Mouse (Mus musculus) testis, adult 2 months (tissue): ENCODE results near the gene Olfr875. TPM values are rescaled to one million over a fixed set of nuclear protein-coding genes. Genes with fewer than 3 reads are reported as not detected.
"Not testable (repeated sequence)": the region's sequence is repeated elsewhere in the genome, so short reads cannot be mapped to it uniquely, and the experiment has no call there.

Source experiments
- H3K27ac ChIP-seq: fragments of 200-500 bp; 2 replicates; pipeline ENCODE4 v1.5.1; 2012; ENCODE audit warnings: low read depth, low read length; ENCODE audit not compliant: control insufficient read depth, insufficient read depth
- H3K27me3 ChIP-seq: fragments of 200-500 bp; 2 replicates; pipeline ENCODE4 v1.6.1; 2012; ENCODE audit warnings: mild to moderate bottlenecking, low read length, moderate library complexity; ENCODE audit not compliant: control insufficient read depth, insufficient read depth
- H3K36me3 ChIP-seq: fragments of 200-500 bp; 2 replicates; pipeline ENCODE4 v1.6.1; 2012; ENCODE audit warnings: mild to moderate bottlenecking, low read length; ENCODE audit not compliant: control insufficient read depth, insufficient read depth
- H3K4me1 ChIP-seq: fragments of 200-500 bp; 2 replicates; pipeline ENCODE4 v1.6.1; 2012; ENCODE audit warnings: low read length; ENCODE audit not compliant: control insufficient read depth, insufficient read depth
- H3K4me3 ChIP-seq: fragments of 200-500 bp; 2 replicates; pipeline ENCODE4 v1.5.1; 2012; ENCODE audit warnings: low read depth, mild to moderate bottlenecking, low read length, moderate library complexity, mixed read lengths; ENCODE audit not compliant: control insufficient read depth
- CTCF ChIP-seq: fragments of 200-500 bp; IDR thresholded peaks from 2 replicates; pipeline ENCODE4 v1.5.1; 2012; ENCODE audit warnings: low read depth, mild to moderate bottlenecking, inconsistent platforms, low read length, moderate library complexity; ENCODE audit not compliant: control insufficient read depth, insufficient read depth, insufficient replicate concordance
- POLR2A ChIP-seq: fragments of 200-500 bp; IDR thresholded peaks from 2 replicates; pipeline ENCODE4 v1.6.1; 2012; ENCODE audit warnings: low read depth, mild to moderate bottlenecking, inconsistent platforms, low read length, moderate library complexity; ENCODE audit not compliant: control insufficient read depth
- polyA plus RNA-seq: library from polyadenylated mRNA; depleted of rRNA; stranded (reverse); fragments of >200 nt; gene quantifications from 2 replicates; pipeline ENCODE4 v1.2.3, GENCODE M21; 2012

The Olfr875 gene
- polyA plus RNA-seq, 1 experiment, result 0.17 TPM

DNA sequence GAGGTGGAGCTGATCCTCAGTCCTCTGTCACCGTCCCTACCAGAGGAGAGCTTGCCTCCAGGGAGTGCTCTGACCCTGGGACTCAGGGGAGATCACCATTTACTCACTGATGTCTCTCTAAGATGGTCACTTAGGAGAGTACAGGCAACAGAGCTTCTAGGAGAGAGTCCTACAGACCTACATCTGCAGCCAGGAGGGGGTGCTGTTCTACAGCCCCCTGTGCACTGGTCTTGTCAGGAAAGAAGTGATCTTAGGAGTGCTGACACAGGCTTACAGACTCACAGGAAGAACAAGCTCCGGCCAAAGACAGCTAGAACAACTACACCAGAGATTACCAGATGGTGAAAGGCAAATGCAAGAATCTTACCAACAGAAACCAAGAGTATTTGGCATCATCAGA lies 9.1 kb upstream of the Olfr875 start:
- no peaks in the 10 kb centered on the region for H3K36me3 ChIP-seq
- H3K27me3 ChIP-seq, result no peaks in the 10 kb centered on the region
- no peak for TF ChIP-seq CTCF
- no peak for TF ChIP-seq POLR2A
- H3K4me3 ChIP-seq, result no peak overlapping the region
- H3K4me1 ChIP-seq, result no peaks in the 10 kb centered on the region
- no peak overlapping the region for H3K27ac ChIP-seq

DNA sequence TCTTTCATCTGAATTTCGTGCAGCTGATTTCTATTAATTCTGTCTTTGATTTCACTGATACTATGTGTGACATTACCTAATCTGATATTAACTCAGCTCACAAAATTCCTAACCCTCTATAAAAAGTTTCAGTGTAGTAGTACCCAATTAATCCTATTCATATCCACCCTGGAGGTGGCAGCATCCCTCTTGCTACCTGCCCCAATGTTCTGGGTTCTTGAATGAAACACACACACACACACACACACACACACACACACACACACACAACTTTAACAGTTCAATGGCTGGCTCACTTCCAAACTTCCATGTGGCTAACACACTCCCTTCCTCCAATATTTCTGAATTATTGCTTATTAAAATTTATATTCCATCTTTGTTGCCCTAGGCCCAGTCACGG lies 996 bp upstream of the Olfr875 start:
- no peak for TF ChIP-seq POLR2A
- TF ChIP-seq CTCF, result no peak
- Histone ChIP-seq H3K4me1 (no peaks in the 10 kb centered on the region), H3K27ac (no peak overlapping the region), H3K36me3 (no peaks in the 10 kb centered on the region), H3K27me3 (no peaks in the 10 kb centered on the region), H3K4me3 (no peak overlapping the region)

DNA sequence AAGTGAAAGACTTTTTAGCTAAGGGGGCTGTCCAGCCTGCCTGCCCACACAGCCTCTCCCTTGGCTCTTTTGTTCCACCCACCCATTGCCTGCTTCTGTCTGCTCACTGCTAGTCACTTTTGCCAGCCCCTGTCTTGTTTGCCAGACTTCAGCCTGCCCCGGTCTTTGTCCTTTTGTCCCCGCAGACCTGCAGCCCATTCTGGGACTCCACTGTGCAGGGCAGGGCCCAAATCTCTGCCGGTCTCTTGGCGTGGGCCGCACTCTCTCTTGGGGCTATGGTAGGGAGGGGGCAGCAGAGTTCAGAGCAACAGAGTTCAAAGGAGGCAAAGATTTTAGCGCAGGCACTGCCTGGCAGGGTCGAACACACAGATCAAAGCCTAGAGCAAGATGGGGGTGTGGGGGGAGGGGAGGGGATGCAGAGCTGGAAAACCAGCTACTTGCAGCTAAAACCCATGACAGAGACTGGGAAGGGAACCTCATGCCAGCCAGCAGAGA lies 11.2 kb downstream of the Olfr875 start:
- Histone ChIP-seq H3K27ac (no peak overlapping the region), H3K4me1 (no peaks in the 10 kb centered on the region), H3K36me3 (no peaks in the 10 kb centered on the region), H3K4me3 (no peak overlapping the region), H3K27me3 (no peaks in the 10 kb centered on the region)
- TF ChIP-seq POLR2A (no peak), CTCF (no peak)

DNA sequence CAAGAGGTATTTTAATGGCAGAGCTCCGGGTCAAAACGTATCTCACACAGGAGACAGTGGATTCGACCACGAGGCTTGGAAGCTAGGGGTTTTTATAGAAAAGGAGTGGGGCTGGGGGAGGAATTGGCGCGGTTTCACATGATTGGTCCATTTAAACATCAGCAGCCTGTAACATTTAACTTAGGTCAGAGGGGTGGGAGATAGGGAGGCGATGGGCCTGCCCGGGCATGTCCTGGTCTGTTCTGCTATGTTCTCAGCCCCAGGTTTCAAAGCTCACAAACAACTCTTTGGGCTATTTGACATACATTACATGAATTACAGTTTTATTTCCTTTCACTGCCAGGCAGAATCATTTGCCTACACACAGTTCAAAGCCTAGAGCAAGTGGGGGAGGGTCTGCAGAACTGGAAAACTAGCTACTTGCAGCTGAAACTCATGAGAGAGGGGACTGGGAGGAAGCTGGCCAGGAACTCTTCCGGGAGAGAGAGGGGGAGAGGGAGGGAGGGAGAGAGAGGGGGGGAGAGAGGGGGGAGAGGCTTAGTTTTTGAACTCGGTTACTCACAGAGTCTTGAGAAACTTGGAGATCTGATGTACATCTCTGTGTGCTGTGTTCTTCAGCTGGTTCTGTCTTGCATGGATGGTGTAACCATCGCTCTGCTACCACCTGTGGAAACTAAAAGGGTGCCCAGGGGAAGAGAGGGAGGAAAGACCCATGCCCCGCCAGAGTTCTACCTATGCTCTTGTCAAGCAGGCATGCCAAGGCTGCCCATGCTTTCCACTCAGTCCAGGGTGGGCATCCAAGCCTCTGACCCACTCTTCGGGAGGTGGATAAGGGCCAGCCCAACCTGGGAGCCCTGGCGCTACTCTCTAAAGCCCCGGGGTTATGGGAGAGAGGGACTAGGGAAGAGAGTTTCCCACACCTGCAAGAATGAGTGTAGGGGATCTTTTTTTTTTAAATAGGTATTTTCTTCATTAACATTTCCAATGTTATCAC lies 12.0 kb downstream of the Olfr875 start:
- not testable (repeated sequence) for H3K4me3 ChIP-seq, H3K4me1 ChIP-seq, H3K27me3 ChIP-seq, H3K27ac ChIP-seq, H3K36me3 ChIP-seq

DNA sequence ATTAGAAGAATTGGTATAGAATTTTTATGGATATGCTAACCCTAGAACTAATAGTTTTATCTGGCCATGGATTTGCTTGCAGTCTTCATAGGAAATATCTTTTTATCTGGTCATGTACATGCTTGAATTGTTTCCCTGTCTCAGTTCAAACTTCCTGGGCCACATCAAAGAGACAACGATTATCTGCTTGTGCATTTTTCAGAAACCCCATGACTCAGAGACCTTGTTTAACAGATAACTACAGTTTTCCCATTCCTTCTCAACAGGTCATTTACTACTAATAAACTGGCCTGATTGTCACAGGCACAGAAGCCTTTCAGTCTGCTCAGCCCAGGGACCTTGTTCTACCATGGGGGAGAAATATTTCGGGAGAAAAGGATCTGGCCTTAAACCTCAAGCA lies 14.8 kb downstream of the Olfr875 start:
- H3K36me3 ChIP-seq, result no peaks in the 10 kb centered on the region
- no peak for TF ChIP-seq CTCF
- TF ChIP-seq POLR2A, result no peak

DNA sequence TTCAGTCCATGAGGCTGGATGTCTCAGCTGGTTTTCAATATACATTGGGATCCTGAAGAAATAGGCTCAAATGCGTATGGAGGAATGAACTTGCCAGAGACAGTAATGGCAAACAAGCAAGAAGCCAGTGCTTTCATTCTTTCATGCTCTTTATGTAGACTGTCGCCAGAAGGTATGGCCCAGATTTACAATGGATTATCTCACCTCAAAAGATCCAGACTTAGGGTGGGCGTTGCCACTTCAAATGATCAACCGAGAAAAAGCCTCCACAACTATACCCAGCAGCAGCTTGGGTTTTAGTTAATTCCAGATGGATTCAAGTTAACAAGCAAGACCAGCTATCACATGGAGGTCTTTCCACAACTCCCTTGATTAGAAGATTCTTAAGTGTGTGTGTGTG lies 30.4 kb downstream of the Olfr875 start:
- Histone ChIP-seq H3K4me3 (no peak overlapping the region), H3K27me3 (no peaks in the 10 kb centered on the region), H3K36me3 (no peaks in the 10 kb centered on the region), H3K4me1 (no peaks in the 10 kb centered on the region), H3K27ac (no peak overlapping the region)
- TF ChIP-seq POLR2A (no peak), CTCF (no peak)

More for the DNA sequence above, 14.8 kb downstream of the Olfr875 start:
- H3K27me3 ChIP-seq, result no peaks in the 10 kb centered on the region
- no peaks in the 10 kb centered on the region for H3K4me1 ChIP-seq
- no peak overlapping the region for H3K4me3 ChIP-seq
- H3K27ac ChIP-seq, result no peak overlapping the region

DNA sequence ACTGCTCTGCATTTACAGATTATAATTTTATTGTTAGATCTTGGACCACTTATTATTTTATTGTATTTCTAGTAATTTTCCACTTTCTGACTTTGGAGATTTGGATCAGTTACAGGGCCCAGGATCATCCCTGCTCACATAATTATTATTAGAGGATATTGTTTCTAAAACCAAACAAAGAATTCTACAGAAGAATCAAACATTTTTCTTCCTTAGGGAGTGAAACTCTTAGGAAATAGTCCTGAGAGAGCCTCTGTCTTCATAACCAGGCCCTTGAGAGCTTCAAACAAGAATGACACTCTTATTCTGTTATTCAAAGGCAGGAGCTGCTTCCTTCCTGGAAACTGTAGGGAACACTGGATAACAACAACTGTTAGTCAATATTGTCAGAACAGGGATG lies 31.1 kb downstream of the Olfr875 start, which contains the start of gene Olfr876:
Gene Olfr876, plus strand, starts transcription at position 301 of the 400 bp plus-strand sequence.
- no peak within 1 kb of the TSS for H3K4me3 ChIP-seq
- H3K36me3 ChIP-seq, result no peaks in the 10 kb centered on the region
- no peaks in the 10 kb centered on the region for H3K27me3 ChIP-seq
- H3K27ac ChIP-seq, result no peak within 1 kb of the TSS
- TF ChIP-seq CTCF (no peak), POLR2A (no peak)
- no peaks in the 10 kb centered on the region for H3K4me1 ChIP-seq

DNA sequence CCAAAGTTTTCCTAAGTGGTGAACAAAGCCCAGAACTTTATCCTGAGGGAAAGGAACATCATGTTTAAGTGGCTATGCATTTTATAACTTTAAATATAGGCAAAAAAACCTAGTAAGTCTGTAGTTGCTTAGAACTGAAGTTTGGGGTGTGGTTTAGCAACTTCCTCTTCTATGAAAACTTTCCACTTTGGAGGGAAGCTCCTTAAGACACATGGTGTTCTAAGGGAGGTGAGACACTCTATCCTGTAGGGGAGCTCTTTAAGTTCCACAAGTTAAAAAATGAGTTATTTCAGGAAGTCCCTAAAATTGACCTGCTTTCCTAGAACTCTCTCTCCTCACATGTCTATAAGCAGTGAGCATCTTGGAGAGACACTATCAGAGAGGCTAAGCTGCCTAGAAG lies 35.6 kb downstream of the Olfr875 start:
- H3K27me3 ChIP-seq, result no peaks in the 10 kb centered on the region

More for the DNA sequence above, 35.6 kb downstream of the Olfr875 start:
- no peak overlapping the region for H3K27ac ChIP-seq
- no peak overlapping the region for H3K4me3 ChIP-seq
- no peaks in the 10 kb centered on the region for H3K36me3 ChIP-seq
- no peak for TF ChIP-seq CTCF
- TF ChIP-seq POLR2A, result no peak
- H3K4me1 ChIP-seq, result no peaks in the 10 kb centered on the region
